In the genomic region with DNA sequence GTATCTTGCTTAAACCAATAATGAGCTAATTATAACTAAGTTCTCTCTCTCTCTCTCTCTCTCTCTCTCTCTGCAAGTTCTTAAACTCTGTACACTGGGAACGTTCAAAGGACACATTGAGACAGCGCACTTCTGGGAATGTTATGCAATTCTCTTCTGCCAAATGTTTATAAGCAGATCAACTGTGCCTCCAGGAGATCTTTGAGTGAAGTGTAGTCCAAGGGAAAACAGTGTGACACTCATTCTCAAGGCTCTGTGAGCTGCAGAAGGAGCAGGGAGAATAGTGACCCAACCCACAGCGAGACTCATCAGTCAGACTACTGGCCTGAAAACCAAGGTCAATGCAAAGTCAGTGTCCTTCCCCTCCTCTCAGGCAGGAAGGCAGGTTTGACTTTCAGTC, we compare ENCODE assay signal across 16 mouse cellular contexts.
DNase-seq lines count a peak whose midpoint lies in the region; ATAC-seq and TF ChIP-seq lines count a peak whose summit lies in the region.
"Had no signal": no experiment of that assay in that cellular context is flagged by ENCODE, and none has a peak within 500 bp of the region (broad histone marks: within the 10 kb centered on the region; RNA-seq: fewer than 3 reads in every experiment).

No protein-coding gene starts in this region.

- peak; percentile 53 to 87 for DNase-seq in adrenal gland, adult (ENCODE audit: inconsistent age in 2 of 2, low spot score in 1 of 2)
- no peak for DNase-seq in adrenal gland, postnatal 4 days (ENCODE audit: low spot score in 2 of 2)
- DNase-seq in liver, adult 2 months (ENCODE audit: extremely low read depth, low read depth, low spot score), result peak; percentile 97
- DNase-seq in adipocyte (ENCODE audit: low spot score), result peak; percentile 16
- DNase-seq in kidney, postnatal 14 days, result peak; percentile 23
- DNase-seq: cerebellum, adult 9-10 months; gastrocnemius, postnatal 10 days; heart, postnatal 4 days; left cerebral cortex, postnatal 4 days had no signal

- WGBS in liver, adult 2 months, result 28% methylated on average over 3 of the region's 3 CpGs
- 74% methylated on average over 3 of the region's 3 CpGs for WGBS in liver, embryonic 12.5 days (ENCODE audit: insufficient replicate concordance)

- peaks cover 26% of the 10 kb centered on the region for H3K4me1 ChIP-seq in liver, adult 2 months (ENCODE audit: control insufficient read depth, insufficient read depth, low read length)
- no peaks in the 10 kb centered on the region for H3K4me1 ChIP-seq in liver, embryonic 12.5 days
- H3K4me1 ChIP-seq: heart, embryonic 12.5 days had no signal

- H3K79me2 ChIP-seq in liver, adult 2 months (ENCODE audit: control insufficient read depth, insufficient read depth, low read length), result peaks cover 27% of the 10 kb centered on the region; the same call in 1 of the 2 replicates

- no peak overlapping the region for H3K4me3 ChIP-seq in liver, adult 2 months (ENCODE audit: insufficient read depth, low read depth, low read length)
- H3K4me3 ChIP-seq in liver, embryonic 12.5 days, result no peak overlapping the region
- H3K4me3 ChIP-seq: heart, embryonic 12.5 days; midbrain, embryonic 12.5 days had no signal

- H3K27ac ChIP-seq in liver, adult 2 months (replicated peaks; ENCODE audit: insufficient read depth, low read depth, low read length), result peak overlapping the region; percentile 86
- H3K27ac ChIP-seq in liver, embryonic 12.5 days, result no peak overlapping the region
- H3K27ac ChIP-seq: midbrain, embryonic 12.5 days had no signal

- H3K36me3 ChIP-seq in liver, adult 2 months (ENCODE audit: control insufficient read depth, insufficient read depth, low read length), result no peaks in the 10 kb centered on the region
- H3K36me3 ChIP-seq in liver, embryonic 12.5 days, result no peaks in the 10 kb centered on the region
- H3K36me3 ChIP-seq: heart, embryonic 12.5 days; midbrain, embryonic 12.5 days had no signal

- TF ChIP-seq POLR2A in liver, adult 2 months (IDR thresholded peaks at IDR 0.05; ENCODE audit: extremely low read depth, insufficient read depth, low read length), result no peak

- 0 out of 2 replicates have a peak, but pooled peaks have one; percentile 10 for TF ChIP-seq CTCF in liver, adult 2 months (IDR thresholded peaks at IDR 0.05; ENCODE audit: low read depth, low read length)

- no peaks in the 10 kb centered on the region for H3K27me3 ChIP-seq in liver, adult 2 months (ENCODE audit: control insufficient read depth, insufficient read depth, low read length)
- H3K27me3 ChIP-seq in liver, embryonic 12.5 days (replicated peaks), result no peaks in the 10 kb centered on the region
- H3K27me3 ChIP-seq: heart, embryonic 12.5 days; midbrain, embryonic 12.5 days had no signal

- H3K9ac ChIP-seq in liver, adult 2 months (ENCODE audit: low read depth, low read length), result no peak overlapping the region
- no peak overlapping the region for H3K9ac ChIP-seq in liver, embryonic 12.5 days
- H3K9ac ChIP-seq: heart, embryonic 12.5 days; midbrain, embryonic 12.5 days had no signal

- no peak for ATAC-seq in liver, embryonic 12.5 days
- no peak for ATAC-seq in megakaryocyte-erythroid progenitor cell, adult 5-6 weeks (replicated peaks; ENCODE audit: low FRiP score, low TSS enrichment, poor library complexity, severe bottlenecking)
- no peak for ATAC-seq in cerebellum, adult (ENCODE audit: insufficient number of reproducible peaks, low FRiP score, low TSS enrichment)
- ATAC-seq: forebrain, embryonic 16.5 days; inflammation-experienced regulatory T-cells, adult 6 months had no signal

- H3K4me2 ChIP-seq in liver, embryonic 12.5 days, result no peak overlapping the region
- H3K4me2 ChIP-seq: heart, embryonic 12.5 days; midbrain, embryonic 12.5 days had no signal

- no peaks in the 10 kb centered on the region for H3K9me3 ChIP-seq in liver, embryonic 12.5 days (replicated peaks)
- H3K9me3 ChIP-seq: heart, embryonic 12.5 days; midbrain, embryonic 12.5 days had no signal

Comparison
In these comparisons a context has a peak if more than half of its experiments do, and no peak if none do; other contexts are left out.
1. DNase-seq: peak in adrenal gland, adult (2 of 2), liver, adult 2 months (single experiment), adipocyte (single experiment) and kidney, postnatal 14 days (single experiment); none in adrenal gland, postnatal 4 days (0 of 2).